Comparison of ENCODE assay signal across 7 mouse cellular contexts in the genomic region with DNA sequence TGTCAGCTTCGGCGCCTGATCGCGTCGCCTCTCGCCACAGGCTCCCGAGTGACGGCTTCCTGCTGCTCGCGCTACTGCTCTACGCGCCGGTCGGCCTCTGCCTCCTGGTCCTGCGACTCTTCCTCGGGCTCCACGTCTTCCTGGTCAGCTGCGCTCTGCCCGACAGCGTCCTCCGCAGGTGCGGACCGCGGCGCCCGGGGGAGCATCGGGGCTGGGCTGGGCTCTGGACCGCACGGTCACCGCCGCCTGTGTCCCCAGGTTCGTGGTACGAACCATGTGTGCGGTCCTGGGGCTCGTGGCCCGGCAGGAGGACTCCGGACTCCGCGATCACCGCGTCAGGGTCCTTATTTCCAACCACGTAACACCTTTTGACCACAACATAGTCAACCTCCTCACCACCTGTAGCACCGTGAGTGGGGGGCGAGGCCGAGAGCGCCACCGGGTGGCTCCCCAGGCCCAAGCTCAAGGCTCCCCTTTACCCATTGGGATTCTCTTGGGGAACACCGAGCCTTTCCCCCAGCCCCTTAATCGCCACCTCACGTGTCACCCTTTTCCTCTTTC. TPM values are rescaled to one million over a fixed set of nuclear protein-coding genes. Genes with fewer than 3 reads are reported as not detected.
DNase-seq lines count a peak whose midpoint lies in the region; ATAC-seq and TF ChIP-seq lines count a peak whose summit lies in the region.

A gene (minus strand): TSS at position 403 of the 561 bp plus-strand sequence.

- peak; percentile 7; the same call in 1 of the 2 replicates for ATAC-seq in erythroid progenitor cell, adult 5-6 weeks (replicated peaks; ENCODE audit: low FRiP score, poor library complexity, severe bottlenecking)
- ATAC-seq in heart, postnatal 0 days (ENCODE audit: insufficient read depth, low read depth) = peak; percentile 24
- ATAC-seq in stomach, postnatal 0 days (ENCODE audit: low FRiP score, low TSS enrichment) = peak; percentile 9

- under 1% methylated on average over 47 of the region's 50 CpGs for WGBS in heart, postnatal 0 days
- WGBS in stomach, postnatal 0 days = under 1% methylated on average over 49 of the region's 50 CpGs

- peaks cover 41% of the 10 kb centered on the region for H3K79me2 ChIP-seq in MEL (ENCODE audit: control insufficient read depth, insufficient read depth, low read length, poor library complexity)

- H3K4me2 ChIP-seq in heart, postnatal 0 days (ENCODE audit: low read depth, low read length) = peak within 1 kb of the TSS; percentile 92
- peak within 1 kb of the TSS; percentile 97 for H3K4me2 ChIP-seq in stomach, postnatal 0 days (replicated peaks; ENCODE audit: low read depth)

- H3K27ac ChIP-seq in MEL (ENCODE audit: control insufficient read depth, low read depth, low read length) = peak within 1 kb of the TSS; percentile 75
- peak within 1 kb of the TSS; percentile 88 for H3K27ac ChIP-seq in heart, postnatal 0 days (ENCODE audit: low read depth)
- peak within 1 kb of the TSS; percentile 91 for H3K27ac ChIP-seq in stomach, postnatal 0 days (replicated peaks)

- H3K4me1 ChIP-seq in MEL (ENCODE audit: control insufficient read depth in 1 of 2, insufficient read depth in 2 of 2, low read length in 2 of 2) = peaks cover 0 to 18% of the 10 kb centered on the region in 2 experiments; a peak in 3 of 4 replicates
- H3K4me1 ChIP-seq in heart, postnatal 0 days (ENCODE audit: control insufficient read depth, insufficient read depth) = peaks cover 20% of the 10 kb centered on the region
- H3K4me1 ChIP-seq in stomach, postnatal 0 days (replicated peaks; ENCODE audit: control insufficient read depth, insufficient read depth) = peaks cover 3% of the 10 kb centered on the region; the same call in 1 of the 2 replicates

- peak in 2 of 3 experiments; percentile 50 to 72; a peak in 5 of 6 replicates for TF ChIP-seq CTCF in MEL (IDR thresholded peaks at IDR 0.05 in 2 of 3, conservative IDR thresholded peaks at IDR 0.05 in 1 of 3; ENCODE audit: control insufficient read depth in 1 of 3, insufficient read depth in 1 of 3, low read depth in 2 of 3, low read length in 3 of 3, poor library complexity in 1 of 3, severe bottlenecking in 1 of 3)
- peak; percentile 24; the same call in 1 of the 2 replicates for TF ChIP-seq CTCF in heart, postnatal 0 days (IDR thresholded peaks at IDR 0.05; ENCODE audit: low read depth)
- peak; percentile 65 for TF ChIP-seq CTCF in stomach, postnatal 0 days (IDR thresholded peaks at IDR 0.05; ENCODE audit: low read depth)

- peaks cover 0 to 14% of the 10 kb centered on the region in 2 experiments for H3K36me3 ChIP-seq in MEL (ENCODE audit: control insufficient read depth in 1 of 2, insufficient read depth in 2 of 2, low read length in 2 of 2)
- peaks cover 26% of the 10 kb centered on the region for H3K36me3 ChIP-seq in heart, postnatal 0 days (replicated peaks; ENCODE audit: control insufficient read depth, insufficient read depth, low read length)
- peaks cover 14% of the 10 kb centered on the region for H3K36me3 ChIP-seq in stomach, postnatal 0 days (ENCODE audit: control insufficient read depth, insufficient read depth, low read length)

- no peak; the same call in 1 of the 2 replicates for TF ChIP-seq RAD21 in MEL (IDR thresholded peaks at IDR 0.05; ENCODE audit: low read depth, low read length)

- no peaks in the 10 kb centered on the region for H3K9me3 ChIP-seq in MEL (replicated peaks; ENCODE audit: insufficient read depth, low read length)
- H3K9me3 ChIP-seq in heart, postnatal 0 days (replicated peaks; ENCODE audit: control insufficient read depth, low read length) = no peaks in the 10 kb centered on the region
- no peaks in the 10 kb centered on the region for H3K9me3 ChIP-seq in stomach, postnatal 0 days (ENCODE audit: control insufficient read depth, low read length)

- H3K9ac ChIP-seq in MEL (ENCODE audit: control insufficient read depth, low read depth, low read length, poor library complexity, severe bottlenecking) = peak within 1 kb of the TSS; percentile 97
- H3K9ac ChIP-seq in heart, postnatal 0 days (replicated peaks; ENCODE audit: low read depth, low read length) = peak within 1 kb of the TSS; percentile 92
- peak within 1 kb of the TSS; percentile 96 for H3K9ac ChIP-seq in stomach, postnatal 0 days (ENCODE audit: low read length)

- peak; percentile 60 for DNase-seq in CD4-positive helper T cell, adult 2 months (ENCODE audit: low read depth, low spot score)
- DNase-seq in MEL (ENCODE audit: low read depth, low spot score) = no peak
- no peak for DNase-seq in heart, postnatal 0 days (ENCODE audit: low spot score)
- DNase-seq in layer of hippocampus, postnatal 25 days (ENCODE audit: extremely low spot score in 1 of 2, low spot score in 1 of 2) = peak in 1 of 2 experiments; percentile 29
- DNase-seq in lung, postnatal 25 days (ENCODE audit: low spot score) = peak; percentile 29
- DNase-seq in stomach, postnatal 0 days (ENCODE audit: low spot score) = no peak

- no peak for TF ChIP-seq EP300 in MEL (IDR thresholded peaks at IDR 0.05; ENCODE audit: low read depth in 1 of 2, low read length in 2 of 2)
- TF ChIP-seq EP300 in heart, postnatal 0 days (IDR thresholded peaks at IDR 0.05; ENCODE audit: low read depth) = no peak; the same call in 1 of the 2 replicates
- no peak for TF ChIP-seq EP300 in stomach, postnatal 0 days (optimal IDR thresholded peaks at IDR 0.05)

- TF ChIP-seq POLR2A in MEL (IDR thresholded peaks at IDR 0.05; ENCODE audit: control insufficient read depth in 1 of 2, insufficient read depth in 1 of 2, low read depth in 1 of 2, low read length in 2 of 2, poor library complexity in 1 of 2) = no peak; a peak in 1 of 4 replicates

- no peaks in the 10 kb centered on the region for H3K27me3 ChIP-seq in MEL (ENCODE audit: control insufficient read depth in 1 of 2, insufficient read depth in 2 of 2, low read length in 2 of 2)
- H3K27me3 ChIP-seq in heart, postnatal 0 days (ENCODE audit: control insufficient read depth, insufficient read depth, low read length) = no peaks in the 10 kb centered on the region
- H3K27me3 ChIP-seq in stomach, postnatal 0 days (ENCODE audit: control insufficient read depth, insufficient read depth, low read length) = no peaks in the 10 kb centered on the region

- H3K4me3 ChIP-seq in MEL (ENCODE audit: control insufficient read depth in 1 of 2, insufficient read depth in 1 of 2, low read depth in 2 of 2, low read length in 2 of 2) = peak within 1 kb of the TSS; percentile 68 to 87
- H3K4me3 ChIP-seq in heart, postnatal 0 days (ENCODE audit: low read depth, low read length) = peak within 1 kb of the TSS; percentile 88
- peak within 1 kb of the TSS; percentile 95 for H3K4me3 ChIP-seq in stomach, postnatal 0 days (ENCODE audit: low read depth, low read length)

TF ChIP-seq in MEL, 35 proteins besides CTCF, POLR2A, EP300 and RAD21:
- TF ChIP-seq NELFE (IDR thresholded peaks at IDR 0.05; ENCODE audit: low read depth, low read length) = no peak
- TF ChIP-seq SMC3 (IDR thresholded peaks at IDR 0.05; ENCODE audit: low read depth, low read length) = peak; percentile 53

RNA-seq across cellular contexts. Expression of the gene that starts here (rescaled TPM):
- total RNA-seq in MEL (2012; rRNA removed) = 95.1 and 107 TPM in 2 replicates
- 100 to 1,000 TPM in 1 of 2 experiments, not detected in 1; 133 TPM for polyA plus RNA-seq in MEL (2012; ENCODE audit: insufficient read depth in 1 of 2, insufficient read length in 2 of 2, low read depth in 1 of 2, low replicate concordance in 2 of 2, missing spikeins in 1 of 2)
- 114 and 126 TPM in 2 replicates for total RNA-seq in erythroid progenitor cell, adult 5-6 weeks (2015; ENCODE audit: low replicate concordance)
- total RNA-seq in erythroid progenitor cell, adult 5-6 weeks (2017; ENCODE audit: low replicate concordance) = 65.7 and 87.8 TPM in 2 replicates
- total RNA-seq in heart, postnatal 0 days (2014; rRNA removed; ENCODE audit: low replicate concordance) = 46.3 and 50.3 TPM in 2 replicates
- 55.4 and 61.9 TPM in 2 replicates for polyA plus RNA-seq in heart, postnatal 0 days (2015; fragmentation: Nextera tagmentation; extraction: Ambion mirVana)
- total RNA-seq in layer of hippocampus, postnatal 25 days (2021) = 10 to 100 TPM; 51.8 to 52.7 TPM
- 31.3 and 35.7 TPM in 2 replicates for polyA plus RNA-seq in stomach, postnatal 0 days (2015; fragmentation: Nextera tagmentation; extraction: Ambion mirVana)

Comparison
In these comparisons a context has a peak if more than half of its experiments do, and no peak if none do; other contexts are left out.
1. DNase-seq: peak in CD4-positive helper T cell, adult 2 months (single experiment) and lung, postnatal 25 days (single experiment); none in MEL (single experiment), heart, postnatal 0 days (single experiment) and stomach, postnatal 0 days (single experiment).
2. Peak in every context shown above with its lines, with median percentiles within 50 percentile points of each other: H3K27ac ChIP-seq, H3K4me3 ChIP-seq, H3K9ac ChIP-seq, CTCF ChIP-seq and ATAC-seq.